12 mouse cellular contexts compared by ENCODE assay signal in the genomic region with DNA sequence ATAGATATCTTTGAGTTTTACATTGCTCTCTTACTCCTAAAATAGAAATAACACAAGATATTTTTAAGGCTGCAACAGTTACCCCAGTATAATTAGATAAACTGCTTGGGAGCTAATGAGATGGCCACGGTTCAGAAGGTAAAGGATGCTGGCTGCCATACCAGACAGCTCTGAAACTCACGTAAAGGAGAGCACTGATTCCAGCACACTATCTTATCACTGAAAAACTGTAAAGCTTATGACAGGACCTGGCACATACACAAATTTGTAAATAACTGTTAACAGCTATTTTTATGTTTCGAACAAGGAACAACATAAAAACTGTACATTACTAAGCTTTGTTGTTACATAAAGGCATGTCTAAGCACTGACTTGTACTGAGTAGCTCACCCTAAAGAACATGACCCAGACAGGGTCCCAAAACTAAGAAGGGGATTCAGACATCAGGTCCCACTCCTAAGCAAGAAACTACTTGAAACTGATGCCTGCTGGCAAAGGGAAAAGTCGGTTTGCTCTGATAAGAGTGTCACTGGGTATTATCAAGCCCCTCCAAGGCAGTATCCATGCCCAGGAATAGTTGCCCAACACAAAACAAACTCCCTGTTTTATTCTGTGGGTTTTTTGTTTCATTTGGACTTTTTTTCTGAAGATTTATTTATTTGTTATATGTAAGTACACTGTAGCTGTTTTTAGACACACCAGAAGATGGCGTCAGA.
"Had no signal": no experiment of that assay in that cellular context is flagged by ENCODE, and none has a peak within 500 bp of the region (broad histone marks: within the 10 kb centered on the region; RNA-seq: fewer than 3 reads in every experiment).

No protein-coding gene starts in this region.

- H3K9ac ChIP-seq: kidney, embryonic 15.5 days; limb, embryonic 15.5 days; neural tube, embryonic 12.5 days had no signal

- H3K4me3 ChIP-seq: kidney, embryonic 15.5 days; limb, embryonic 15.5 days; midbrain, embryonic 10.5 days; myocyte; neural tube, embryonic 12.5 days had no signal

- H3K9me3 ChIP-seq: kidney, embryonic 15.5 days; limb, embryonic 15.5 days; midbrain, embryonic 10.5 days; neural tube, embryonic 12.5 days had no signal

- H3K4me1 ChIP-seq: kidney, embryonic 15.5 days; limb, embryonic 15.5 days; midbrain, embryonic 10.5 days; neural tube, embryonic 12.5 days had no signal

- DNase-seq: kidney, adult 2 months; kidney, postnatal 14 days; layer of hippocampus, postnatal 36 days; lung, adult 18-20 months; midbrain, embryonic 14.5 days; thymus, postnatal 4 days had no signal

- H3K27ac ChIP-seq: kidney, embryonic 15.5 days; limb, embryonic 15.5 days; midbrain, embryonic 10.5 days; neural tube, embryonic 12.5 days; stomach, postnatal 0 days had no signal

- H3K4me2 ChIP-seq: kidney, embryonic 15.5 days; limb, embryonic 15.5 days; neural tube, embryonic 12.5 days had no signal

- H3K27me3 ChIP-seq: kidney, embryonic 15.5 days; limb, embryonic 15.5 days; neural tube, embryonic 12.5 days had no signal
